Mouse (Mus musculus) heart, adult 18-20 months (tissue): ENCODE measurements around the gene Arhgap36. TPM values are rescaled to one million over a fixed set of nuclear protein-coding genes. Genes with fewer than 3 reads are reported as not detected.

Source experiments
- DNase-seq, 2 experiments: peaks; one replicate each; pipeline ENCODE4 v3.0.0; 2021 to 2022; ENCODE audit warnings: mixed read lengths in 1 of 2
- long read RNA-seq, 2 experiments: library from polyadenylated mRNA; stranded (forward); transcript quantifications; one replicate each; pipeline ENCODE4 v2.0.0; 2021
- total RNA-seq, 2 experiments: library from RNA; stranded (reverse); gene quantifications; 2 replicates each; pipeline ENCODE4 v1.2.3; 2021

Arhgap36 gene
- under 1 TPM in 1 of 2 experiments, not detected in 1; 0.44 TPM for total RNA-seq
- long read RNA-seq, experiment 1 = 0 reads
- long read RNA-seq, experiment 2 = 0 reads

GRCm38 (mm10) chrX:49463442-49463970 lies at the start of gene Arhgap36:
TSS of gene Arhgap36 (plus strand) at chrX:49463945.
- no peak for DNase-seq

- DNase-seq = no peak
These were observed 6.0 kb upstream of the Arhgap36 start for GRCm38 (mm10) chrX:49457781-49458180.

- no peak for DNase-seq
These were observed 6.7 kb downstream of the Arhgap36 start for GRCm38 (mm10) chrX:49470287-49471054.

GRCm38 (mm10) chrX:49479968-49480809 lies 16.4 kb downstream of the Arhgap36 start:
- DNase-seq = no peak

- DNase-seq = no peak
These were observed 17.1 kb downstream of the Arhgap36 start for GRCm38 (mm10) chrX:49480846-49481245.

- no peak for DNase-seq
These were observed 25.4 kb downstream of the Arhgap36 start for GRCm38 (mm10) chrX:49489141-49489540.

- no peak for DNase-seq
These were observed 30.1 kb downstream of the Arhgap36 start for GRCm38 (mm10) chrX:49493739-49494449.

Other genes starting within 250 kb of the Arhgap36 start
- 1 to 10 TPM; 6.1 to 9.2 TPM for gene Enox2, start 175.7 kb upstream of the Arhgap36 start, total RNA-seq
- not detected for gene Olfr1320, start 208.4 kb downstream of the Arhgap36 start, total RNA-seq